Mouse (Mus musculus): ENCODE data around the gene Fgr. TPM values are rescaled to one million over a fixed set of nuclear protein-coding genes. Genes with fewer than 3 reads are reported as not detected.

Gene Fgr
- total and polyA plus RNA-seq, 3 experiments = 0.04 to 0.24 (median 0.13) TPM

- TF ChIP-seq TCF12 (IDR thresholded peaks at IDR 0.05; ENCODE audit: low read depth, low read length) = no peak
- no peak for TF ChIP-seq JUND (conservative IDR thresholded peaks at IDR 0.05; ENCODE audit: low read depth, low read length)
- TF ChIP-seq KAT2A (IDR thresholded peaks at IDR 0.05; ENCODE audit: insufficient replicate concordance, low read length) = no peak
- TF ChIP-seq RAD21 (IDR thresholded peaks at IDR 0.05; ENCODE audit: low read depth, low read length) = no peak
- no peak for TF ChIP-seq SIN3A (IDR thresholded peaks at IDR 0.05; ENCODE audit: low read length)
- no peak for TF ChIP-seq GABPA (IDR thresholded peaks at IDR 0.05; ENCODE audit: insufficient replicate concordance, low read depth, low read length)
- TF ChIP-seq E2F4 (IDR thresholded peaks at IDR 0.05; ENCODE audit: insufficient replicate concordance, low read depth, low read length) = no peak
- no peak for TF ChIP-seq CHD1 (IDR thresholded peaks at IDR 0.05; ENCODE audit: low read depth, low read length)
- no peak for TF ChIP-seq ZC3H11A (IDR thresholded peaks at IDR 0.05; ENCODE audit: low read depth, low read length)
- no peak overlapping the region for H3K27ac ChIP-seq (ENCODE audit: insufficient read depth, low read depth)
- H3K9me3 ChIP-seq (replicated peaks; ENCODE audit: low read length) = no peaks in the 10 kb centered on the region
- dilution Hi-C loops (cut with MboI; ENCODE audit: extremely low pct_ligation_motif_present, extremely low pct_unique_long_range_greater_than_20kb, low sequenced_read_pairs) (no loop called here), in situ Hi-C loops (cut with MboI; ENCODE audit: low pct_ligation_motif_present, low pct_unique_long_range_greater_than_20kb, low sequenced_read_pairs) (loop anchor here (5.0 kb wide), 1 partner anchor 35 kb away; the partner anchor contains the start of gene Ahdc1)
- no peaks in the 10 kb centered on the region for H3K27me3 ChIP-seq (replicated peaks)
- H3K9ac ChIP-seq (ENCODE audit: insufficient read depth, low read depth) = no peak overlapping the region
- H3K4me2 ChIP-seq (ENCODE audit: insufficient read depth, low read depth, poor library complexity, severe bottlenecking) = no peak overlapping the region
- no peaks in the 10 kb centered on the region; the same call in 1 of the 2 replicates for H3K79me2 ChIP-seq (replicated peaks; ENCODE audit: control insufficient read depth, extremely low read depth, insufficient read depth, poor library complexity, severe bottlenecking)
- peaks cover 0 to 47% of the 10 kb centered on the region in 2 experiments for H3K36me3 ChIP-seq (replicated peaks in 1 of 2; ENCODE audit: control insufficient read depth in 1 of 2, insufficient read depth in 1 of 2, low read length in 1 of 2)
- no peak overlapping the region for H3K4me3 ChIP-seq (replicated peaks in 1 of 3; ENCODE audit: low read depth in 2 of 3, low read length in 2 of 3, poor library complexity in 1 of 3)
- no peak for DNase-seq (ENCODE audit: extremely low read depth)
- H3K4me1 ChIP-seq (ENCODE audit: control insufficient read depth in 1 of 2, insufficient read depth in 2 of 2) = peaks cover 42 to 85% of the 10 kb centered on the region in 2 experiments
Observed at GRCm38 (mm10) chr4:133047353-133048105, 73.6 kb downstream of the Fgr start.

GRCm38 (mm10) chr4:133049071-133049920 lies 75.4 kb downstream of the Fgr start:
- no peak for DNase-seq (ENCODE audit: extremely low read depth)
- dilution Hi-C loops (cut with MboI; ENCODE audit: extremely low pct_ligation_motif_present, extremely low pct_unique_long_range_greater_than_20kb, low sequenced_read_pairs) = no loop called here
- H3K27ac ChIP-seq (ENCODE audit: insufficient read depth, low read depth) = no peak overlapping the region
- peaks cover 42 to 83% of the 10 kb centered on the region in 2 experiments for H3K4me1 ChIP-seq (ENCODE audit: control insufficient read depth in 1 of 2, insufficient read depth in 2 of 2)
- no peak overlapping the region for H3K4me3 ChIP-seq (replicated peaks in 1 of 3; ENCODE audit: low read depth in 2 of 3, low read length in 2 of 3, poor library complexity in 1 of 3)
- TF ChIP-seq IRF4 (IDR thresholded peaks at IDR 0.05; ENCODE audit: low read depth, low read length) (no peak), CHD2 (IDR thresholded peaks at IDR 0.05; ENCODE audit: low read length) (no peak), RCOR1 (conservative IDR thresholded peaks at IDR 0.05; ENCODE audit: low read depth, low read length) (no peak), CHD1 (IDR thresholded peaks at IDR 0.05; ENCODE audit: low read depth, low read length) (no peak), JUN (IDR thresholded peaks at IDR 0.05; ENCODE audit: insufficient read depth, low read depth, low read length) (no peak), TBP (conservative IDR thresholded peaks at IDR 0.05; ENCODE audit: low read depth, low read length) (no peak), ZC3H11A (IDR thresholded peaks at IDR 0.05; ENCODE audit: low read depth, low read length) (no peak), KAT2A (IDR thresholded peaks at IDR 0.05; ENCODE audit: insufficient replicate concordance, low read length) (no peak)
- H3K36me3 ChIP-seq (replicated peaks in 1 of 2; ENCODE audit: control insufficient read depth in 1 of 2, insufficient read depth in 1 of 2, low read length in 1 of 2) = peaks cover 0 to 52% of the 10 kb centered on the region in 2 experiments
- in situ Hi-C loops (cut with MboI; ENCODE audit: low pct_ligation_motif_present, low pct_unique_long_range_greater_than_20kb, low sequenced_read_pairs) = loop anchor here (5.0 kb wide), 1 partner anchor 37 kb away; the partner anchor contains the start of gene Ahdc1
- no peaks in the 10 kb centered on the region for H3K9me3 ChIP-seq (replicated peaks; ENCODE audit: low read length)
- H3K79me2 ChIP-seq (replicated peaks; ENCODE audit: control insufficient read depth, extremely low read depth, insufficient read depth, poor library complexity, severe bottlenecking) = no peaks in the 10 kb centered on the region; the same call in 1 of the 2 replicates
- no peak overlapping the region for H3K4me2 ChIP-seq (ENCODE audit: insufficient read depth, low read depth, poor library complexity, severe bottlenecking)
- no peak overlapping the region for H3K9ac ChIP-seq (ENCODE audit: insufficient read depth, low read depth)
- no peaks in the 10 kb centered on the region for H3K27me3 ChIP-seq (replicated peaks)
